24 mouse cellular contexts compared by ENCODE assay signal in the genomic region with DNA sequence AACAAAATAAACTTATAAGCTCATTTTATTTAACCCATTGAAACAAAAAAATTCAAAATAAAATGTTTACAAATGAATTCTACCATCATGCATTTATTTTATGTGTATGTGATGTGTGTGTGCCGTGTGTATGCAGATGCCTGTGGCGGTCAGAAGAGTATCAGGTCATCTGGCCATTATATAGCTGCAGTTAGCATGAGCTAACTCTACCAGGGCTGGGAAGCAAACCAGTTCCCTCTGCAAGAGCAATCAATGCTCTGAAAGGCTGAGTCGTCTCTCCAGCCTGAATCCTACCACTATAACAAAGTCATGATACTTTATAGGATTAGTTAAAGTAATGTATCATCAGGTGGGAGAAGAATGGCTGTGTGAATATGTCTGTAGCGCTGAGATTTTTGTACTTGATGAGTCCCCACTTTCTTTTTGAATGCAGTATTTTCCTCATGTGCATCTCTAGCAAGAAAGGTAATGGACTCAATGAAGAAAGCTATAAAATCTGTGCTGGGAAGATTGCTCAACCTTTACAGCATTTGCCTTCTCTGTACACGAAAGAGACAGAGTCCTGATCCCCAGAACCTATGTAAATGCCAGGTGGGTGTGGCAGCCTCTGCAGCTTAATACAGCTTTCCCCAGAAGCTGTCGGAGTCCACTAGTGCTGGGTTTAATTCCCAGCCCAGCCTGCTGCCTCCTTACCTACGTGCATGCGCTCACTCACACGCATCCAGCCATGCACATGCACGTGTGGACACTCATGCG.
"Had no signal": no experiment of that assay in that cellular context is flagged by ENCODE, and none has a peak within 500 bp of the region (broad histone marks: within the 10 kb centered on the region; RNA-seq: fewer than 3 reads in every experiment).

No protein-coding gene starts in this region.

- DNase-seq: gastrocnemius, adult 2 months; gastrocnemius, postnatal 10 days; gastrocnemius, postnatal 25 days; heart, adult 18-20 months; heart, postnatal 14 days; heart, postnatal 36 days; kidney, adult 18-20 months; kidney, adult 8-10 months; kidney, postnatal 10 days; kidney, postnatal 25 days; kidney, postnatal 4 days; layer of hippocampus, adult 9-11 months; liver; liver, embryonic 13.5 days had no signal

- H3K4me1 ChIP-seq: heart, embryonic 13.5 days; heart, embryonic 15.5 days; hindbrain, embryonic 13.5 days; hindbrain, embryonic 15.5 days; limb, embryonic 10.5 days; limb, embryonic 12.5 days; liver, embryonic 13.5 days had no signal

- H3K9ac ChIP-seq: heart, embryonic 13.5 days; heart, embryonic 15.5 days; hindbrain, embryonic 13.5 days; hindbrain, embryonic 15.5 days; limb, embryonic 12.5 days; liver, embryonic 13.5 days had no signal

- H3K4me3 ChIP-seq: gastrocnemius, adult 2 months; heart, embryonic 13.5 days; heart, embryonic 15.5 days; hindbrain, embryonic 13.5 days; hindbrain, embryonic 15.5 days; left cerebral cortex, adult 2 months; limb, embryonic 10.5 days; limb, embryonic 12.5 days; liver, embryonic 13.5 days had no signal

- ATAC-seq: hindbrain, postnatal 0 days had no signal

- H3K27ac ChIP-seq: gastrocnemius, adult 2 months; heart, embryonic 13.5 days; heart, embryonic 15.5 days; hindbrain, embryonic 13.5 days; hindbrain, embryonic 15.5 days; hindbrain, postnatal 0 days; left cerebral cortex, adult 2 months; limb, embryonic 10.5 days; limb, embryonic 12.5 days; liver, embryonic 13.5 days had no signal

- H3K4me2 ChIP-seq: heart, embryonic 11.5 days; heart, embryonic 13.5 days; heart, embryonic 15.5 days; hindbrain, embryonic 13.5 days; hindbrain, embryonic 15.5 days; limb, embryonic 12.5 days; liver, embryonic 11.5 days; liver, embryonic 13.5 days had no signal

- H3K27me3 ChIP-seq: heart, embryonic 13.5 days; heart, embryonic 15.5 days; hindbrain, embryonic 13.5 days; hindbrain, embryonic 15.5 days; limb, embryonic 12.5 days; liver, embryonic 13.5 days had no signal

- H3K36me3 ChIP-seq: heart, embryonic 15.5 days had no signal

- H3K9me3 ChIP-seq: heart, embryonic 13.5 days; heart, embryonic 15.5 days; hindbrain, embryonic 13.5 days; hindbrain, embryonic 15.5 days; limb, embryonic 10.5 days; limb, embryonic 12.5 days; liver, embryonic 13.5 days had no signal
